Mouse (Mus musculus): ENCODE data around the gene Bcl2l13.

DNA sequence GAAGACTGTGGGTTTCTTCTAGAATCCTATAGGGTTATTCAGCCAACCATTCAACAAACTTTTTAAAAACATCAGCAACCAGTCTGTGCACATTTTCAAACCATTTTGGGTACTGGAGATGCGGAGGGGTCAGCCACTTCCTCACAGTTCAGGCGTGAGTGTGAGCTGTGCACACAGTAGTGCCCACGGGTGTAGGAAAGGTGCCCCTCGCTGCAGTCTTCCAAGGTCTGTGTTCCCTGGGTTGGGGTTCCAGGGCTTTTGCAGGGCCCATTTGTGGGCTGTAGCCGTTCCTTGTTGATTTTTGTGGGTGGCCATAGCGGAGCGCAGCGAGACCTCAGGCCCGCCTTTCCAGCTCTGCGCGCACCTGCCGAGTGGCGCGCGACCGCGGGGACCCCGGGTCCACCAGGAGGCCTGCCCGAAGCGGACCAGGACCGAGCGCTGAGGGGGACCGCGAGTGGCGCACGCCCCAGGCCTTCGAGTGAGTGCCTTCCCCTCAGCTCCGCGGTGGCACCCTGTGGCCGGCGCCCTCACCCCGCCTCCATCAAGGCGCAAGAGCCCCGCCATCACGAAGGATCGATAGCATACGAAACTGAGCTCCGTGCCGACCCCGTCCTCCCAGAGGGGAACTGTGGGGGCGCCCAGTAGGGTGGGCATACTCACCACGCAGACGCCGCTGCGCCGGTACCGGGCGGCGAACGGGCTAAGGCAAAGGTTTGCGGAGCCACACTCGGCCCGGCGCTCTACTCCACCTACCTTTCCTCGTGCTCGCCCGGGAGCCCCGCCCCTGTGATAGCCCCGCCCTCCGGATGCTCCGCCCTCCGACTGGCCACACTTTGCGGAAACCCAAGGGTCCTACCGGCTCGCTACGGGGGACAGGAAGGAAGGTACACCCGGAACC, 80.3 kb downstream of the Bcl2l13 start, which contains the start of gene Bid:
- TF ChIP-seq ZNF384 (IDR thresholded peaks at IDR 0.05; ENCODE audit: low read depth, low read length) (no peak), HCFC1 (IDR thresholded peaks at IDR 0.05; ENCODE audit: borderline replicate concordance, insufficient read depth, low read length) (0 out of 2 replicates have a peak, but pooled peaks have one; percentile 16), CHD2 (IDR thresholded peaks at IDR 0.05; ENCODE audit: low read depth, low read length) (no peak)
